Mouse (Mus musculus) brain, embryonic 14.5 days (tissue): ENCODE data around the gene Tex19.2. TPM values are rescaled to one million over a fixed set of nuclear protein-coding genes. Genes with fewer than 3 reads are reported as not detected.
"Not testable (repeated sequence)": the region's sequence is repeated elsewhere in the genome, so short reads cannot be mapped to it uniquely, and the experiment has no call there.

Source experiments
- DNase-seq: peaks from one replicate; pipeline ENCODE4 v3.0.0-alpha.2; 2011; ENCODE audit warnings: low read depth
- CTCF ChIP-seq: fragments of 200-500 bp; IDR thresholded peaks from 2 replicates; pipeline ENCODE4 v1.5.1; 2012; ENCODE audit warnings: inconsistent platforms, mild to moderate bottlenecking, moderate library complexity, borderline replicate concordance; ENCODE audit not compliant: insufficient read depth, insufficient read length; ENCODE audit errors: extremely low read depth
- POLR2A ChIP-seq: fragments of 200-500 bp; IDR thresholded peaks from 2 replicates; pipeline ENCODE4 v1.6.1; 2012; ENCODE audit warnings: mild to moderate bottlenecking, inconsistent platforms, borderline replicate concordance; ENCODE audit not compliant: poor library complexity, insufficient read depth, insufficient read length, severe bottlenecking; ENCODE audit errors: extremely low read depth
- polyA plus RNA-seq: library from polyadenylated mRNA; depleted of rRNA; stranded (reverse); fragments of >200 nt; gene quantifications from 2 replicates; pipeline ENCODE4 v1.2.3, GENCODE M21; 2012; rRNA removed

Gene Tex19.2
- polyA plus RNA-seq, 1 experiment: not detected

GRCm38 (mm10) chr11:121082857-121083500 lies 35.5 kb downstream of the Tex19.2 start:
- no peak for DNase-seq

GRCm38 (mm10) chr11:121082250-121082649 lies 36.2 kb downstream of the Tex19.2 start:
- DNase-seq: no peak
- no peak for TF ChIP-seq CTCF
- no peak for TF ChIP-seq POLR2A

More at GRCm38 (mm10) chr11:121082857-121083500, 35.5 kb downstream of the Tex19.2 start:
- no peak for TF ChIP-seq CTCF
- no peak for TF ChIP-seq POLR2A

DNA sequence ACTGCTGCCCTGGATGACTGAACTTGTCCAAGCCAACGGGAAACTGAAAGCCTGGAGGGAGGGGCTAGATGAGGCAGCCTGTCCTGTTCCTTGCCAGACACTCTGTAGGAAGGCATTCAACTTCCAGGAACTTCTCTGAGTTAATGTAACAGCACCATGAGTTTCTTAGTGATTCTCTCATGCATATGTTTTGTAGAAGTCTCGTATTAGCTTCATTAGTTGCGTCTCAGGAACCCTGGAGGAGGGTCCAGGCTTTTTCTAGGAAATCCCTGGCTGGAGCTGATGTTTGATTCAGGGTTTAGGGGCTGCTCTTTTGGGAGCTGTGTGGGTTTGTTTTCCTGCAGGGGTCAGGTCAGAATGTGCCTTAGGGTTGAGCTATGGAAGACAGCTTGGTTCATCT lies 37.4 kb downstream of the Tex19.2 start, which contains the start of gene Sectm1a:
Gene Sectm1a (minus strand): TSS at position 101 of the 400 bp plus-strand sequence.
- TF ChIP-seq CTCF (no peak), POLR2A (no peak)
- DNase-seq: no peak

- DNase-seq: no peak
- TF ChIP-seq CTCF: no peak
- TF ChIP-seq POLR2A: no peak
Measured at GRCm38 (mm10) chr11:121080330-121080729, 38.1 kb downstream of the Tex19.2 start.

- TF ChIP-seq POLR2A (no peak), CTCF (no peak)
- DNase-seq: no peak
Measured at GRCm38 (mm10) chr11:121075655-121076054, 42.8 kb downstream of the Tex19.2 start.

DNA sequence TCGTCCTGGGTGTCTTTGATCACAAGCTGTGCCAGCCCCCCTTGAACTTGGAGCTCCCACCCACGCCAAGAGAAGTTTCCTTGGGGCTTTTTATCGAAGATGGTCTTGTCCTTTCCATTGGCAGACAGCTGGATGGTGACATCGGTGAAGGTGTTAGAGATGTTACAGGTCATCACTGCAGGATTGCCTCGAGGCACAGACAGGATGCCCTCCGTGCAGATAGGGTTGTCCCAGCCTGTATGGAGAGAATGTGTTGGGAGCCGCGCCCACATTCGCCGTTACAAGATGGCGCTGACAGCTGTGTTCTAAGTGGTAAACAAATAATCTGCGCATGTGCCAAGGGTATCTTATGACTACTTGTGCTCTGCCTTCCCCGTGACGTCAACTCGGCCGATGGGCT lies 48.8 kb downstream of the Tex19.2 start:
- not testable (repeated sequence) for DNase-seq

- no peak for DNase-seq
- TF ChIP-seq POLR2A (no peak), CTCF (no peak)
Measured at GRCm38 (mm10) chr11:121067895-121068294, 50.6 kb downstream of the Tex19.2 start.

Other genes starting within 250 kb of the Tex19.2 start
- gene Ccdc57, start 185.8 kb downstream of the Tex19.2 start, polyA plus RNA-seq: 5.6 and 7.2 TPM in 2 replicates
- gene Slc16a3, start 170.2 kb downstream of the Tex19.2 start, polyA plus RNA-seq: 9.4 and 10.9 TPM in 2 replicates
- gene Csnk1d, start 127.3 kb downstream of the Tex19.2 start, polyA plus RNA-seq: 187 and 202 TPM in 2 replicates
- 0.08 TPM in 1 of 2 replicates, not detected in the other for gene Cd7, start 79.3 kb downstream of the Tex19.2 start, polyA plus RNA-seq
- not detected in 2 replicates for gene Sectm1b, start 55.1 kb downstream of the Tex19.2 start, polyA plus RNA-seq
- gene Sectm1a, start 37.5 kb downstream of the Tex19.2 start, polyA plus RNA-seq: 0.19 TPM in 1 of 2 replicates, not detected in the other
- gene Tex19.1, start 27.5 kb upstream of the Tex19.2 start, polyA plus RNA-seq: not detected in 2 replicates
- 0.26 and 0.30 TPM in 2 replicates for gene Uts2r, start 41.6 kb upstream of the Tex19.2 start, polyA plus RNA-seq
- gene Hexdc, start 85.8 kb upstream of the Tex19.2 start, polyA plus RNA-seq: 70.6 and 92.9 TPM in 2 replicates
- 8.4 and 11.9 TPM in 2 replicates for gene Ogfod3, start 86.0 kb upstream of the Tex19.2 start, polyA plus RNA-seq
- gene Cybc1, start 110.6 kb upstream of the Tex19.2 start, polyA plus RNA-seq: 44.1 and 56.4 TPM in 2 replicates
- 75.1 and 88.5 TPM in 2 replicates for gene Narf, start 118.6 kb upstream of the Tex19.2 start, polyA plus RNA-seq
- 67.6 and 85.4 TPM in 2 replicates for gene Foxk2, start 141.3 kb upstream of the Tex19.2 start, polyA plus RNA-seq
- gene Wdr45b, start 235.8 kb upstream of the Tex19.2 start, polyA plus RNA-seq: 78.0 and 95.7 TPM in 2 replicates